Mouse (Mus musculus) cerebellum, adult 2 months (tissue): ENCODE data around the gene Apom. TPM values are rescaled to one million over a fixed set of nuclear protein-coding genes. Genes with fewer than 3 reads are reported as not detected.
A peak's percentile ranks its signal among the peaks of the same experiment; 100 is the strongest.
"Not testable (repeated sequence)": the region's sequence is repeated elsewhere in the genome, so short reads cannot be mapped to it uniquely, and the experiment has no call there.

Experiments
- DNase-seq, 2 experiments: peaks; one replicate each; pipeline ENCODE4 v3.0.0; 2021
- H3K27ac ChIP-seq: fragments of 200-500 bp; 2 replicates; pipeline ENCODE4 v1.5.1; 2012; ENCODE audit warnings: low read length, control low read depth, inconsistent platforms; ENCODE audit not compliant: insufficient read depth
- H3K27me3 ChIP-seq: fragments of 200-500 bp; 2 replicates; pipeline ENCODE4 v1.6.1; 2012; ENCODE audit warnings: inconsistent platforms, mild to moderate bottlenecking, low read length, moderate library complexity; ENCODE audit not compliant: control insufficient read depth, insufficient read depth
- H3K4me1 ChIP-seq: fragments of 200-500 bp; 2 replicates; pipeline ENCODE4 v1.6.1; 2011; ENCODE audit warnings: low read length; ENCODE audit not compliant: control insufficient read depth, insufficient read depth
- H3K4me3 ChIP-seq: fragments of 200-500 bp; replicated peaks from 2 replicates; pipeline ENCODE3; 2011; ENCODE audit warnings: mild to moderate bottlenecking, low read depth, low read length, control low read depth; ENCODE audit not compliant: insufficient read depth
- CTCF ChIP-seq: fragments of 200-500 bp; IDR thresholded peaks from 2 replicates; pipeline ENCODE4 v1.5.1; 2011; ENCODE audit warnings: low read depth, mild to moderate bottlenecking, control low read depth, low read length, moderate library complexity, borderline replicate concordance; ENCODE audit not compliant: insufficient read depth
- POLR2A ChIP-seq: fragments of 200-500 bp; IDR thresholded peaks from 2 replicates; pipeline ENCODE4 v1.6.1; 2011; ENCODE audit warnings: low read length, control low read depth, borderline replicate concordance; ENCODE audit not compliant: insufficient read depth
- WGBS: fragments of 180-500 bp; shearing (Covaris S2); methylation state at CpG from one replicate; pipeline ENCODE4 v1.1.7; 2018; 5-methylcytosine and 5-hydroxymethylcytosine counted together
- polyA plus RNA-seq: library from polyadenylated mRNA; depleted of rRNA; stranded (reverse); fragments of >200 nt; gene quantifications from 2 replicates; pipeline ENCODE4 v1.2.3, GENCODE M21; 2012

Apom gene
- polyA plus RNA-seq, 1 experiment: 0.28 TPM

DNA sequence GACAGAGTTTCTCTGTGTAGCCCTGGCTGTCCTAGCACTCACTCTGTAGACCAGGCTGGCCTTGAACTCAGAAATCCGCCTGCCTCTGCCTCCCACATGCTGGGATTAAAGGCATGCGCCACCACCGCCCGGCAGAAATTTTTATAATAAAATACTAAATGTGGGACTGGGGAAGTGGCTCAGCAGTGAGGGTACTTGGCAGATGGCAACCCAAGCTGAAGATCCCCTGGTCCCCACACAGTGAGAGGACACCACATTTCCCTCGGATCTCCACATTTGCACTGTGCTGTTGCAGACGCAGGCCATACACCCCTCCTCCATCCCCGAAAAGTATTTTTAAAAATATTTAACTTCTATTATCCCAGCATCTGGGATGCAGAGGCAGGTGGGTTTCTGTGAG is 1.7 kb upstream of the Apom start:
- Histone ChIP-seq H3K27ac (no peak overlapping the region), H3K27me3 (no peaks in the 10 kb centered on the region), H3K4me1 (peaks cover 2% of the 10 kb centered on the region), H3K4me3 (no peak overlapping the region)
- TF ChIP-seq POLR2A (no peak), CTCF (no peak)
- WGBS: 88% methylated on average over 7 of the region's 7 CpGs
- DNase-seq: no peak

DNA sequence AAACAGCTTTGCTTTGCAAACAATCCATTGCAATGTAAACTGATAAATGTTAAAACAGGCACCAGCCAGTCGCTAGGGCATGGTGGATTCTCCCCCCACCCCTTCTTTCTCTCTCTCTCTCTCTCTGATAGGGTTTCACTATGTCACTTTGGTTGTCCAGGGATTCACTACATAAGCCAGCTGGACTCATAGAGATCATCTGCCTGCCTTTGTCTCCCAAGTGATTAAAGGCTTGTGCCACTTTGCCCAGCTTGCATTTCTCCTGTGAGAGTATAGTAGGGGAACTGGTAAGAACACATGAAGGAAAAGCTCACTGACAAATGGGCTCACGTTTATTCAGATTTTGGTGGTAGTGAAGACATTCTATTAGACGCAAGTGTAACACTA is 317 bp upstream of the Apom start:
- no peak for TF ChIP-seq POLR2A
- TF ChIP-seq CTCF: no peak
- WGBS: 78% methylated on average over 3 of the region's 3 CpGs
- no peak for DNase-seq
- Histone ChIP-seq H3K4me1 (peaks cover 6% of the 10 kb centered on the region), H3K27ac (no peak overlapping the region), H3K27me3 (no peaks in the 10 kb centered on the region), H3K4me3 (no peak overlapping the region)

DNA sequence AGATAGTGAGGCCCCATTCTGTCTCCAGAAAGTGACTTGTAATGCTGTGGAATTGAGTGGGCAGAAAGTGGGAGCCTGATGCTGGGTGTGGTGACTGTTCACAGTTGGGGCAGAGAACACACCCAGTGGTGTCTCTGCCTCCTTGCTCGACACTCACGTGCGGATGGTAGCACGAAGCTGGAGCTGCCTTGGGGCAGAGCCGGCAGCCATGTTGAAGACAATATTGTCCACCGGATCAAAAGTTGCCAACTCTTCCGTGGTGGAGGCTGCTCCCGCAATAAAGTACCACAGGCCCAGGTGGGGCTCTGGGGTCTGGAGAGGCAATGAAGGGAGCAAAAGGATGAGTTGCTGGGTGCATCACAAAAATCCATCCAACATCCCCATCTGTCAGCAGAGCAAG is 812 bp downstream of the Apom start:
- no peak for TF ChIP-seq POLR2A
- no peak for TF ChIP-seq CTCF
- no peak for DNase-seq
- H3K27ac ChIP-seq: no peak overlapping the region
- 89% methylated on average over 8 of the region's 8 CpGs for WGBS
- H3K4me1 ChIP-seq: peaks cover 6% of the 10 kb centered on the region; the same call in 1 of the 2 replicates
- H3K4me3 ChIP-seq: no peak overlapping the region
- no peaks in the 10 kb centered on the region for H3K27me3 ChIP-seq

- no peak for DNase-seq
- H3K4me1 ChIP-seq: peaks cover 10% of the 10 kb centered on the region
- H3K27me3 ChIP-seq: no peaks in the 10 kb centered on the region
- no peak for TF ChIP-seq CTCF
- WGBS: 51% methylated on average over 11 of the region's 11 CpGs
- H3K27ac ChIP-seq: no peak overlapping the region
- no peak overlapping the region for H3K4me3 ChIP-seq
These were observed 2.9 kb downstream of the Apom start for GRCm38 (mm10) chr17:35128996-35129395.

- H3K4me3 ChIP-seq: peak overlapping the region; percentile 79
- DNase-seq: no peak
- peaks cover 10% of the 10 kb centered on the region for H3K4me1 ChIP-seq
- H3K27me3 ChIP-seq: no peaks in the 10 kb centered on the region
- H3K27ac ChIP-seq: no peak overlapping the region
- TF ChIP-seq POLR2A: no peak
- TF ChIP-seq CTCF: no peak
- 57% methylated on average over 13 of the region's 13 CpGs for WGBS
These were observed 4.8 kb downstream of the Apom start for GRCm38 (mm10) chr17:35127017-35127416.

- peak within 1 kb of the TSS; percentile 78 for H3K27ac ChIP-seq
- H3K27me3 ChIP-seq: no peaks in the 10 kb centered on the region
- peak within 1 kb of the TSS; percentile 79 for H3K4me3 ChIP-seq
- peak; percentile 73 to 78 for DNase-seq
- TF ChIP-seq POLR2A: peak; percentile 57; the same call in 1 of the 2 replicates
- TF ChIP-seq CTCF: no peak
- H3K4me1 ChIP-seq: peaks cover 10% of the 10 kb centered on the region
- 1% methylated on average over 36 of the region's 36 CpGs for WGBS
These were observed 5.6 kb downstream of the Apom start, which contains the start of gene D17H6S53E for GRCm38 (mm10) chr17:35126206-35126611. D17H6S53E (plus strand) TSS chr17:35126373.

DNA sequence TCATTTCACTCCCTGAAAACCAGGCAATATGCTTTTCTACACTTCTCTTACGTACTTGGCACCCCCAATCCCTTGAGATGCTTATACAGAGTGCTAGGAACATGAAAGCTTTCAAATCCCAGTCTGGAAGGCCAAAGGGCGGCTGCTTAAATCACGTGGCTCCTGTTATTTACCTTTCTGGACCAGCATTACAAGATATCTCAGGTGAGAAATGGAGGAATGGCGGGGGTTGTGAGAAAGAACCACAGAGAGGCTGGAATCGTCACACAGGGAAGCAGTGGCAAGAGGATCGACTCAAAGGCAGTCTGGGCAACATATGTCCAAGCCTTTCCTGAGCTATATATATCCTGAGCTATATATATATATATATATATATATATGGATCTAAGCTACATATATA is 6.3 kb downstream of the Apom start:
- Histone ChIP-seq H3K4me1 (peaks cover 10% of the 10 kb centered on the region), H3K27me3 (no peaks in the 10 kb centered on the region), H3K4me3 (peak overlapping the region; percentile 23), H3K27ac (peak overlapping the region; percentile 10; the same call in 1 of the 2 replicates)
- no peak for TF ChIP-seq POLR2A
- no peak for TF ChIP-seq CTCF
- 27% methylated on average over 6 of the region's 6 CpGs for WGBS
- no peak for DNase-seq

DNA sequence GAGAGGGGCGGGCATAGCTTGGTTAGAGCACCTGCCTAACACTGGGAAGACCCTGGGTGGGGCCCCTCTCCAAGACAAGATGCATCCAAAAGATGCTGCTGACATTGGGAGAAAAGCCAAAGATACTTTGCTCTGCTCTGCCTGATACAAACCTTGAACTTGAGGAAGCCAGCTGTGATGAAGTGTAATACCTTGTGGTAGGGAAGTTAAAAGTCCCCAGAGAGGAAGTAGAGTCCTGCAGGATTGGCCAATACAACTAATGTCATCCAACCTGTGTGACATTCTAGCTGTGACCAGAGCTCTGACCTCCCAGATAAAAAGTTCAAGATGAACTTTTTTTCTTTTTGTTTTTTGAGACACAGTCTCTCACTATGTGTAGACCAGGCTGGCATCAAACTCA is 6.8 kb downstream of the Apom start:
- peaks cover 10% of the 10 kb centered on the region for H3K4me1 ChIP-seq

GRCm38 (mm10) chr17:35124261-35124896 is 7.5 kb downstream of the Apom start:
- WGBS: 92% methylated on average over 12 of the region's 12 CpGs
- DNase-seq, H3K4me3 ChIP-seq, H3K27ac ChIP-seq, H3K27me3 ChIP-seq, H3K4me1 ChIP-seq: not testable (repeated sequence)

More for the DNA sequence above, 6.8 kb downstream of the Apom start:
- Histone ChIP-seq H3K27ac (no peak overlapping the region), H3K27me3 (no peaks in the 10 kb centered on the region), H3K4me3 (no peak overlapping the region)
- WGBS: 94% methylated on average over 1 of the region's 1 CpGs
- DNase-seq: no peak
- TF ChIP-seq POLR2A: no peak
- no peak for TF ChIP-seq CTCF

GRCm38 (mm10) chr17:35123287-35123686 is 8.6 kb downstream of the Apom start:
- 73% methylated on average over 9 of the region's 9 CpGs for WGBS
- not testable (repeated sequence) for H3K4me3 ChIP-seq, H3K27me3 ChIP-seq, DNase-seq, H3K27ac ChIP-seq, H3K4me1 ChIP-seq
